Mouse (Mus musculus) monocyte, adult 5-6 weeks (primary cell): ENCODE data around the gene Vmn1r70. TPM values are rescaled to one million over a fixed set of nuclear protein-coding genes. Genes with fewer than 3 reads are reported as not detected.

ENCODE experiments used
- ATAC-seq: fragments of 153-309, 156-312 bp; replicated peaks from 2 replicates; pipeline ENCODE4 v1.8.0; 2017; ENCODE audit warnings: mild to moderate bottlenecking; ENCODE audit not compliant: low TSS enrichment, insufficient number of reproducible peaks, severe bottlenecking, poor library complexity, low FRiP score
- total RNA-seq: library from RNA; stranded (forward); fragments of 200-1000, 200-491, 200-594 nt; gene quantifications from 3 replicates; pipeline ENCODE4 v1.2.3, GENCODE M21; 2017

The Vmn1r70 gene
- total RNA-seq, result not detected in 3 replicates

DNA sequence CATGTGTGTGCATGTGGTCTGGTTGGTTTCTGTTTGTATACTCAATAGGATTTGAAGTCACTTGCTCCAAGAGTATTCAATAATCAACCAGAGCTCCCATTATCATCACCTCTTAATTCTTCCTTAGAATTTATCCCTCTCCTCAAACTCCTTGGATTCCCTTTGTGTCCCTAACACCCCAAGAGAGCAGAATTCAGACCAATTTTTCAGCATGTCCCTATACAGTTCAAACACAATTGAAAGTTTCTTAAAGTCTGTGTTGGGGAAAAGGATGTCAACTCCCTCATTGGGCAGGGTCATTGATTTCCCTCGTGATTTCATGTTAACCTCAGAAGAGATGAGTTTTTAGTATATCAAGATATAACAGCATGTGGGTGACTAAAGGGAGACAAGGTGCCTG, at the start of gene Vmn1r70:
Vmn1r70 (plus strand) TSS at position 301 of the 400 bp plus-strand sequence.
- no peak for ATAC-seq

DNA sequence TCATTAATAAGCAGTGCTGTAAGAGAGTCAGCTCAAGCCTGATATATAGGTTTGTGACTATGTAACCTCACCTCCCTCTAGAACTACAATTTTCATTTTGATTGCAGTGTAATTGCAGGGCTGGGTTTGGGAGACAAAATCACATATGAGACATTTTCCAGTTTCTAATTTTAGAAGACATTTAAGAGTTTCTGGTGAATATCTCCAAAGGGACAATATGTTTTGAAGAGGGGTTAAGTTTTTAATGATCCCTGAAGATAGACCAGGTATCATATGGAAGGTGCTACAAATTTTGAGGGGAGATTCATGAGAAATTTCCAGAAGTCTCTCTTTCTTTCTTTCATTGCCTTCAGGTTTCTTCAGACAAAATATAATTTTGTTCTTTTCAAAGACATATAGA, 17.8 kb upstream of the Vmn1r70 start, which contains the start of gene Vmn1r69:
Vmn1r69 (minus strand) TSS at position 101 of the 400 bp plus-strand sequence.
- ATAC-seq, result no peak

Other genes with a start within 250 kb of the Vmn1r70 start
- gene Vmn1r67, start 188.2 kb upstream of the Vmn1r70 start, total RNA-seq, result not detected in 3 replicates
- 0.11 to 0.29 TPM in 2 of 3 replicates, not detected in the other for gene Zik1, start 136.1 kb upstream of the Vmn1r70 start, total RNA-seq
- 1.6 TPM in 1 of 3 replicates, not detected in the others for gene Vmn1r68, start 73.0 kb upstream of the Vmn1r70 start, total RNA-seq
- gene Vmn1r69, start 17.9 kb upstream of the Vmn1r70 start, total RNA-seq, result not detected in 3 replicates
- gene Nlrp4b, start 56.3 kb downstream of the Vmn1r70 start, total RNA-seq, result not detected in 3 replicates
- gene Vmn1r71, start 122.8 kb downstream of the Vmn1r70 start, total RNA-seq, result 0.10 TPM in 1 of 3 replicates, not detected in the others